Mouse (Mus musculus) liver, embryonic 14 days (tissue): ENCODE data around the gene Mup6. TPM values are rescaled to one million over a fixed set of nuclear protein-coding genes. Genes with fewer than 3 reads are reported as not detected.

Experiments used
- polyA plus RNA-seq: library from polyadenylated mRNA; depleted of rRNA; stranded (reverse); fragments of >200 nt; gene quantifications from 2 replicates; pipeline ENCODE4 v1.2.3, GENCODE M21; 2012; rRNA removed

Gene Mup6
- not detected in 2 replicates for polyA plus RNA-seq

GRCm38 (mm10) chr4:59963405-59964344 lies at the start of gene Mup6:
Gene Mup6, plus strand, starts transcription at chr4:59964294.

GRCm38 (mm10) chr4:59914608-59915403 lies 49.3 kb upstream of the Mup6 start, which contains the start of gene Slc46a2:
Gene Slc46a2, minus strand, starts transcription at chr4:59915056.

GRCm38 (mm10) chr4:59960610-59961009 lies 3.5 kb upstream of the Mup6 start, which contains the start of gene Mup4:
Gene Mup4, minus strand, starts transcription at chr4:59960710.

Other genes starting within 250 kb of the Mup6 start
- gene Inip, start 162.7 kb upstream of the Mup6 start, polyA plus RNA-seq, result 7.0 and 9.5 TPM in 2 replicates
- 1.7 and 1.9 TPM in 2 replicates for gene Snx30, start 158.5 kb upstream of the Mup6 start, polyA plus RNA-seq
- not detected in 2 replicates for gene Slc46a2, start 49.2 kb upstream of the Mup6 start, polyA plus RNA-seq
- not detected in 2 replicates for gene Mup4, start 3.6 kb upstream of the Mup6 start, polyA plus RNA-seq
- not detected in 2 replicates for gene Mup7, start 106.2 kb downstream of the Mup6 start, polyA plus RNA-seq
- not detected in 2 replicates for gene Mup2, start 190.0 kb downstream of the Mup6 start, polyA plus RNA-seq